Mouse (Mus musculus): ENCODE data around the gene Utrn. TPM values are rescaled to one million over a fixed set of nuclear protein-coding genes. Genes with fewer than 3 reads are reported as not detected.

The Utrn gene
- total and polyA plus RNA-seq, 3 experiments, result 18.8 to 68.1 (median 61.8) TPM

- no peak for DNase-seq
- TF ChIP-seq POLR2A (IDR thresholded peaks at IDR 0.05; ENCODE audit: insufficient read depth, low read depth, low read length) (no peak), EP300 (IDR thresholded peaks at IDR 0.05; ENCODE audit: insufficient read depth, low read depth, low read length) (no peak), CTCF (IDR thresholded peaks at IDR 0.05) (no peak)
- intact Hi-C loops (cut with DNase I), result no loop called here
These were observed 385.7 kb downstream of the Utrn start for GRCm38 (mm10) chr10:12483494-12483893.

GRCm38 (mm10) chr10:12482975-12483374, 386.2 kb downstream of the Utrn start:
- H3K9ac ChIP-seq (ENCODE audit: low read depth, low read length), result no peak overlapping the region
- no peaks in the 10 kb centered on the region for H3K27me3 ChIP-seq (ENCODE audit: control insufficient read depth, insufficient read depth, low read length)
- H3K4me1 ChIP-seq (ENCODE audit: control insufficient read depth, insufficient read depth, low read length), result no peaks in the 10 kb centered on the region
- no peak overlapping the region for H3K4me3 ChIP-seq
- intact Hi-C loops (cut with DNase I), result no loop called here
- DNase-seq, result no peak
- TF ChIP-seq POLR2A (IDR thresholded peaks at IDR 0.05; ENCODE audit: insufficient read depth, low read depth, low read length), result no peak
- TF ChIP-seq EP300 (IDR thresholded peaks at IDR 0.05; ENCODE audit: insufficient read depth, low read depth, low read length), result no peak
- TF ChIP-seq CTCF (IDR thresholded peaks at IDR 0.05), result no peak
- no peaks in the 10 kb centered on the region for H3K36me3 ChIP-seq (ENCODE audit: control insufficient read depth, insufficient read depth, low read length)
- 91% methylated on average over 3 of the region's 3 CpGs for WGBS
- H3K27ac ChIP-seq, result no peak overlapping the region
- H3K79me2 ChIP-seq (replicated peaks; ENCODE audit: control insufficient read depth, insufficient read depth, low read length), result no peaks in the 10 kb centered on the region

More at GRCm38 (mm10) chr10:12483494-12483893, 385.7 kb downstream of the Utrn start:
- WGBS, result 98% methylated on average over 1 of the region's 1 CpGs
- Histone ChIP-seq H3K4me3 (no peak overlapping the region), H3K79me2 (replicated peaks; ENCODE audit: control insufficient read depth, insufficient read depth, low read length) (no peaks in the 10 kb centered on the region), H3K27me3 (ENCODE audit: control insufficient read depth, insufficient read depth, low read length) (no peaks in the 10 kb centered on the region), H3K4me1 (ENCODE audit: control insufficient read depth, insufficient read depth, low read length) (no peaks in the 10 kb centered on the region), H3K36me3 (ENCODE audit: control insufficient read depth, insufficient read depth, low read length) (no peaks in the 10 kb centered on the region), H3K9ac (ENCODE audit: low read depth, low read length) (no peak overlapping the region), H3K27ac (no peak overlapping the region)

DNA sequence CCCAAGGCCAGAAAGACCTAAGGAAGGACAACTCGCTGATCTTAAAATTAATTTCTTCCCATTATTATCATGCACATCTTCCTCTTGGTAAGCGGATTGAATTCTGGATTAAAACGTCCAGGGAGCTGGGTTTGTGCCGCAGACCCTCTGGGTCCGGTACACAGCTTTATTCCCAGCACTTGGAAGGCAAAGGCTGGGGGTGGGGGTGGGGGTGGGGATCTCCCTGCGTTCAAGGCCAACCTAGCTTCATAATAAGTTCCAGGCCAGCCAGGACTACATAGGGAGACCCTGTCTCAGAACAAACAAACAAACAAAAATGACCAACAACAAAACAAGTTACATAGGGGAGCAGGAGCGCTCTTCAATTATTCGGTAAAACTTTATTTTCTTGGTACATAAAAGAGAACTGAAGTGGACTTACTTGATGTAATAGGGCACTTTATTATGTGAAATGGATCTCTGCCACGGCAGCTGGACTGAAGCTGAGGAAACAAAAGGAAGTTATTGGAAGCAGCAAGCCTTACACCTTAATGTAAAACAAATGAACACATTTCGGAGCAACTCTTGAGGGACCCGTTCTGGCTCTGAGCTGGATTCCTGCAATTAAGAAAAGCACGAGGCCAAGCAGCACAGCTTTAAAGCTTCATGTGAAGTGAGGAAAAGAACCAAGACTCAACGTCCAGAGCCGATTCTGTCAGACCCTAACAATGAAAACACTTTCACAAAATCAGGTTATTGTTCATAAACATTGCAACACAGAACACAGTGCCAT, 394.1 kb downstream of the Utrn start:
- Histone ChIP-seq H3K27ac (no peak overlapping the region), H3K79me2 (replicated peaks; ENCODE audit: control insufficient read depth, insufficient read depth, low read length) (no peaks in the 10 kb centered on the region), H3K4me3 (no peak overlapping the region), H3K36me3 (ENCODE audit: control insufficient read depth, insufficient read depth, low read length) (peaks cover 4% of the 10 kb centered on the region), H3K4me1 (ENCODE audit: control insufficient read depth, insufficient read depth, low read length) (no peaks in the 10 kb centered on the region; the same call in 1 of the 2 replicates), H3K27me3 (ENCODE audit: control insufficient read depth, insufficient read depth, low read length) (no peaks in the 10 kb centered on the region), H3K9ac (ENCODE audit: low read depth, low read length) (no peak overlapping the region)
- WGBS, result 79% methylated on average over 14 of the region's 14 CpGs
- intact Hi-C loops (cut with DNase I), result no loop called here
- TF ChIP-seq POLR2A (IDR thresholded peaks at IDR 0.05; ENCODE audit: insufficient read depth, low read depth, low read length) (no peak), CTCF (IDR thresholded peaks at IDR 0.05) (no peak), EP300 (IDR thresholded peaks at IDR 0.05; ENCODE audit: insufficient read depth, low read depth, low read length) (no peak)
- no peak for DNase-seq

GRCm38 (mm10) chr10:12469391-12470057, 399.6 kb downstream of the Utrn start:
- H3K4me3 ChIP-seq, result no peak overlapping the region
- H3K27ac ChIP-seq, result peak overlapping the region; percentile 30; the same call in 1 of the 2 replicates
- 43% methylated on average over 5 of the region's 5 CpGs for WGBS
- peaks cover 6% of the 10 kb centered on the region for H3K4me1 ChIP-seq (ENCODE audit: control insufficient read depth, insufficient read depth, low read length)
- H3K36me3 ChIP-seq (ENCODE audit: control insufficient read depth, insufficient read depth, low read length), result peaks cover 6% of the 10 kb centered on the region
- no peaks in the 10 kb centered on the region for H3K79me2 ChIP-seq (replicated peaks; ENCODE audit: control insufficient read depth, insufficient read depth, low read length)
- intact Hi-C loops (cut with DNase I), result no loop called here
- H3K9ac ChIP-seq (ENCODE audit: low read depth, low read length), result no peak overlapping the region
- TF ChIP-seq EP300 (IDR thresholded peaks at IDR 0.05; ENCODE audit: insufficient read depth, low read depth, low read length), result no peak
- no peak for TF ChIP-seq POLR2A (IDR thresholded peaks at IDR 0.05; ENCODE audit: insufficient read depth, low read depth, low read length)
- no peak for TF ChIP-seq CTCF (IDR thresholded peaks at IDR 0.05)
- no peak for DNase-seq
- H3K27me3 ChIP-seq (ENCODE audit: control insufficient read depth, insufficient read depth, low read length), result no peaks in the 10 kb centered on the region

GRCm38 (mm10) chr10:12467544-12467943, 401.6 kb downstream of the Utrn start:
- 52% methylated on average over 2 of the region's 2 CpGs for WGBS
- no peak overlapping the region for H3K27ac ChIP-seq
- no peaks in the 10 kb centered on the region for H3K27me3 ChIP-seq (ENCODE audit: control insufficient read depth, insufficient read depth, low read length)
- intact Hi-C loops (cut with DNase I), result no loop called here
- no peaks in the 10 kb centered on the region for H3K79me2 ChIP-seq (replicated peaks; ENCODE audit: control insufficient read depth, insufficient read depth, low read length)
- H3K9ac ChIP-seq (ENCODE audit: low read depth, low read length), result no peak overlapping the region
- peak in 1 of 2 experiments; percentile 11 for DNase-seq
- peaks cover 6% of the 10 kb centered on the region for H3K4me1 ChIP-seq (ENCODE audit: control insufficient read depth, insufficient read depth, low read length)
- no peak overlapping the region for H3K4me3 ChIP-seq
- peaks cover 8% of the 10 kb centered on the region for H3K36me3 ChIP-seq (ENCODE audit: control insufficient read depth, insufficient read depth, low read length)
- no peak for TF ChIP-seq CTCF (IDR thresholded peaks at IDR 0.05)
- TF ChIP-seq EP300 (IDR thresholded peaks at IDR 0.05; ENCODE audit: insufficient read depth, low read depth, low read length), result no peak

DNA sequence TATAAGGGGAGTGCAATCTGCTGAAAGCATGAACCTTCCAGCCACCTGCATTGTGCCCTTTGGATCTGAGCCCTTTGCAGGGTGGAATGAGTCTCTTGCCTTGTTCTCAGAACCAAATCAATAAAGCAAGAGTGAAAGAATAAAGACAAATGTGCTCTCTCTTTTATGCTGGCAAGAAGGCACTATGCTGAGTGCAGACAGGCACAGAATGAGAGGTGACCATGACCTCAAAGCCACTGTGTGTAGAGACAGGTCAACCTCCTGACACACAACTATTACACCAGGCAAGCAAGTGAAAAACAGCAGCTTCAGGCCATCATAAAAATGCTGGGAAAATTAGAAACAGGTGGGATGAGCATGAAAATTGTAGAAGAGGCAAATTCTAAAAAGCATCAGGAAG, 408.2 kb downstream of the Utrn start:
- H3K9ac ChIP-seq (ENCODE audit: low read depth, low read length), result no peak overlapping the region
- H3K79me2 ChIP-seq (replicated peaks; ENCODE audit: control insufficient read depth, insufficient read depth, low read length), result no peaks in the 10 kb centered on the region
- no peaks in the 10 kb centered on the region for H3K27me3 ChIP-seq (ENCODE audit: control insufficient read depth, insufficient read depth, low read length)
- DNase-seq, result no peak
- no peak overlapping the region for H3K4me3 ChIP-seq
- intact Hi-C loops (cut with DNase I), result no loop called here
- H3K36me3 ChIP-seq (ENCODE audit: control insufficient read depth, insufficient read depth, low read length), result peaks cover 2% of the 10 kb centered on the region
- no peak overlapping the region for H3K27ac ChIP-seq
- H3K4me1 ChIP-seq (ENCODE audit: control insufficient read depth, insufficient read depth, low read length), result no peaks in the 10 kb centered on the region
- no peak for TF ChIP-seq EP300 (IDR thresholded peaks at IDR 0.05; ENCODE audit: insufficient read depth, low read depth, low read length)
- no peak for TF ChIP-seq POLR2A (IDR thresholded peaks at IDR 0.05; ENCODE audit: insufficient read depth, low read depth, low read length)
- TF ChIP-seq CTCF (IDR thresholded peaks at IDR 0.05), result no peak
